Mouse (Mus musculus) heart, adult 2 months (tissue): ENCODE measurements around the gene Aldh1a2.

Source experiments
- CTCF ChIP-seq: fragments of 200-600 bp; IDR thresholded peaks from 2 replicates; pipeline ENCODE4 v1.8.1; 2022; ENCODE audit warnings: antibody characterized with exemption, mild to moderate bottlenecking, moderate library complexity
- EP300 ChIP-seq: fragments of 200-500 bp; IDR thresholded peaks from 2 replicates; pipeline ENCODE4 v1.6.1; 2011; ENCODE audit warnings: low read depth, low read length, control low read depth; ENCODE audit not compliant: insufficient read depth

- TF ChIP-seq CTCF (no peak), EP300 (no peak)
These were observed 48.6 kb upstream of the Aldh1a2 start for GRCm38 (mm10) chr9:71166871-71167465.
